Mouse (Mus musculus) cerebellum, adult 2 months (tissue): ENCODE results near the gene Olfr1371.

Experiments used
- CTCF ChIP-seq: fragments of 200-500 bp; IDR thresholded peaks from 2 replicates; pipeline ENCODE4 v1.5.1; 2011; ENCODE audit warnings: low read depth, mild to moderate bottlenecking, control low read depth, low read length, moderate library complexity, borderline replicate concordance; ENCODE audit not compliant: insufficient read depth
- POLR2A ChIP-seq: fragments of 200-500 bp; IDR thresholded peaks from 2 replicates; pipeline ENCODE4 v1.6.1; 2011; ENCODE audit warnings: low read length, control low read depth, borderline replicate concordance; ENCODE audit not compliant: insufficient read depth

DNA sequence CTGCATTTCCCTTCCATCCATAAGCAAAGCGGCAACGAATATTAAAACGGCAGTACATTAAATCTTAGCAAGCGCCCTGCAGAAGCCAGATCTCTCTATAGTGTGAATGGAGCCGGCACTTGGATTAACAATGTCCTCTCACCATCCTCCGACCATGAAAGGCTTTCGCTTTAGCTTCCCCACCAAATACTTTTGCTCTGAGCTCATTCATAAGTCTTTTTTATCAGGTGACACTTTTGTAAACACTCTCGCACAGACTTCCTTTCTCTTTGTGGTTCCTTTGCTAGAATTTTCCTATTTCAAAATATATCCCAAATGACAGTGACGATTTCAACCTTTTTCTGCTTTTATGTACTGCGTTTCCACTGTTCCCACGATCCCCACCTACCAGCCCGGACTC, 45.3 kb downstream of the Olfr1371 start:
- TF ChIP-seq CTCF (no peak), POLR2A (no peak)
